Mouse (Mus musculus) stomach, embryonic 14.5 days (tissue): ENCODE results near the gene Mnd1. TPM values are rescaled to one million over a fixed set of nuclear protein-coding genes. Genes with fewer than 3 reads are reported as not detected.

Experiments
- ATAC-seq: fragments of 200-750 bp; cut with Nextera tagmentation; 2 replicates; pipeline ENCODE4 v1.8.0; 2017; ENCODE audit warnings: low read depth, moderate TSS enrichment; ENCODE audit not compliant: insufficient number of reproducible peaks, insufficient read depth, low FRiP score
- H3K27ac ChIP-seq: fragments of 300-500 bp; sonication (generic); 2 replicates; pipeline ENCODE4 v1.5.1; 2014; ENCODE audit warnings: mild to moderate bottlenecking, low read length, moderate library complexity, mixed read lengths
- H3K27me3 ChIP-seq: fragments of 300-500 bp; sonication (generic); 2 replicates; pipeline ENCODE4 v1.6.1; 2014; ENCODE audit warnings: low read length, control low read depth, mixed read lengths; ENCODE audit not compliant: control insufficient read depth, insufficient read depth
- H3K36me3 ChIP-seq: fragments of 300-500 bp; sonication (generic); 2 replicates; pipeline ENCODE4 v1.6.1; 2014; ENCODE audit warnings: mild to moderate bottlenecking, control low read depth, low read length, moderate library complexity, mixed read lengths; ENCODE audit not compliant: control insufficient read depth, insufficient read depth
- H3K4me1 ChIP-seq: fragments of 300-500 bp; sonication (generic); 2 replicates; pipeline ENCODE4 v1.6.1; 2014; ENCODE audit warnings: low read length, control low read depth, mixed read lengths; ENCODE audit not compliant: control insufficient read depth, insufficient read depth
- H3K4me2 ChIP-seq: fragments of 300-500 bp; sonication (generic); replicated peaks from 2 replicates; pipeline ENCODE4 v1.6.1; 2014; ENCODE audit warnings: low read depth, low read length, control low read depth
- H3K4me3 ChIP-seq: fragments of 300-500 bp; sonication (generic); 2 replicates; pipeline ENCODE4 v1.5.1; 2014; ENCODE audit warnings: low read depth, low read length, control low read depth
- H3K9ac ChIP-seq: fragments of 300-500 bp; sonication (generic); replicated peaks from 2 replicates; pipeline ENCODE4 v1.6.1; 2014; ENCODE audit warnings: low read depth, mild to moderate bottlenecking, control low read depth, low read length, moderate library complexity, mixed read lengths
- H3K9me3 ChIP-seq: fragments of 300-500 bp; sonication (generic); 2 replicates; pipeline ENCODE4 v1.6.1; 2016; ENCODE audit warnings: low read depth, low read length, control low read depth; ENCODE audit not compliant: control insufficient read depth
- WGBS: fragments of 180-500 bp; shearing (Covaris S2); extraction: QIAGEN DNeasy Blood & Tissue Kit; methylation state at CpG from one replicate; pipeline ENCODE4 v1.1.7; 2014; 5-methylcytosine and 5-hydroxymethylcytosine counted together
- polyA plus RNA-seq: library from polyadenylated mRNA; unstranded; fragments of >200 nt; fragmentation: Nextera tagmentation; extraction: Ambion mirVana; gene quantifications from 2 replicates; pipeline ENCODE4 v1.2.1, GENCODE M21; 2014

Gene Mnd1
- polyA plus RNA-seq, 1 experiment from 2014 or later: 15.2 TPM

GRCm38 (mm10) chr3:84077505-84077904, 78.1 kb downstream of the Mnd1 start:
- H3K9me3 ChIP-seq: no peaks in the 10 kb centered on the region; the same call in 1 of the 2 replicates
- no peak overlapping the region for H3K9ac ChIP-seq
- H3K4me3 ChIP-seq: no peak overlapping the region
- no peak overlapping the region for H3K4me2 ChIP-seq
- H3K36me3 ChIP-seq: no peaks in the 10 kb centered on the region
- no peak overlapping the region for H3K27ac ChIP-seq
- no peaks in the 10 kb centered on the region for H3K4me1 ChIP-seq
- ATAC-seq: no peak
- 93% methylated on average over 4 of the region's 4 CpGs for WGBS
- no peaks in the 10 kb centered on the region for H3K27me3 ChIP-seq

- H3K27me3 ChIP-seq: no peaks in the 10 kb centered on the region
- 74% methylated on average over 13 of the region's 13 CpGs for WGBS
- no peak for ATAC-seq
Observed at GRCm38 (mm10) chr3:84076543-84077332, 78.8 kb downstream of the Mnd1 start.

DNA sequence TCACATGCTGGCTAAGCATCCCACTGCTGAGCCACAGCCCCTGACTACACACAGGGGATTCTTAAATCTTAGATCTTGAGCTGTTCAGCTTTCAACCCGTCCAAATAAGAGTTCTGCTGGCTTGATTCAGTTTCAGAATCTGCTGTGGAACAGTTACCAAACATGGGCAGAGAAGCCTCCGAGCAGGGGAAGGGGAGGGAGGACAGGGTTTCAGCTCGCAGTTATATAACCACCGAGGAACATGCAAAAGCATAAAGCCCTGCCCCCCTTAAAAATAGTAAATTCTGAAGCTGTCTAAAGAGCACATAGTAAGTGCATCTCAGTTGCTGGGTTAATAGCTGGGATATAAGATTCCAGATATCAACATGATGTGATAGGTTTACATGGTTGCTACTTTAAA, 80.1 kb downstream of the Mnd1 start:
- WGBS: 57% methylated on average over 4 of the region's 4 CpGs
- no peak overlapping the region for H3K9ac ChIP-seq
- no peak overlapping the region for H3K27ac ChIP-seq
- H3K4me2 ChIP-seq: no peak overlapping the region
- no peaks in the 10 kb centered on the region for H3K9me3 ChIP-seq
- H3K27me3 ChIP-seq: no peaks in the 10 kb centered on the region
- ATAC-seq: no peak
- H3K4me1 ChIP-seq: no peaks in the 10 kb centered on the region
- no peaks in the 10 kb centered on the region for H3K36me3 ChIP-seq
- H3K4me3 ChIP-seq: no peak overlapping the region

More at GRCm38 (mm10) chr3:84076543-84077332, 78.8 kb downstream of the Mnd1 start:
- Histone ChIP-seq H3K4me1 (no peaks in the 10 kb centered on the region), H3K9me3 (no peaks in the 10 kb centered on the region; the same call in 1 of the 2 replicates), H3K27ac (no peak overlapping the region), H3K4me2 (no peak overlapping the region), H3K9ac (no peak overlapping the region), H3K36me3 (no peaks in the 10 kb centered on the region), H3K4me3 (no peak overlapping the region)

DNA sequence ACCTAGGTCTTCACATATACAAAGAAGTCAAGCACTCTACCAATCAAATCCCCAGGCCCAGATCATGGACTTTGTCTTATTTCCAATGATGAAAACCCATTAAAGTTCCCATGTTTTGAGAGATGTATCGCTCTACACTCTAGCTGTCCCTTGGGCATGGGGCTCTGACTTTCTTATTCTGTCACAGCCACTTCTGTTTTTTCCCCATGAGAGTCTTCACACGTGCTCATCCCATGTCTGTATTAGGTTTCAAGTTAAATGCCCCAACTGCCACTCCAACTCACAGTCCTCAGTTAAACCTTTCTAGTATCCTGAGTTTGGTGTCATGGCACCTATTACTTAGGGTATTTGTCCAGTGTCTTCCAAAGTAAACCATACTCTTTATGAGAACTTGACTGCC, 80.8 kb downstream of the Mnd1 start:
- ATAC-seq: no peak
- Histone ChIP-seq H3K4me1 (no peaks in the 10 kb centered on the region), H3K27me3 (no peaks in the 10 kb centered on the region), H3K9ac (no peak overlapping the region), H3K4me3 (no peak overlapping the region), H3K36me3 (no peaks in the 10 kb centered on the region), H3K9me3 (no peaks in the 10 kb centered on the region), H3K4me2 (no peak overlapping the region), H3K27ac (no peak overlapping the region)
- 77% methylated on average over 2 of the region's 2 CpGs for WGBS

DNA sequence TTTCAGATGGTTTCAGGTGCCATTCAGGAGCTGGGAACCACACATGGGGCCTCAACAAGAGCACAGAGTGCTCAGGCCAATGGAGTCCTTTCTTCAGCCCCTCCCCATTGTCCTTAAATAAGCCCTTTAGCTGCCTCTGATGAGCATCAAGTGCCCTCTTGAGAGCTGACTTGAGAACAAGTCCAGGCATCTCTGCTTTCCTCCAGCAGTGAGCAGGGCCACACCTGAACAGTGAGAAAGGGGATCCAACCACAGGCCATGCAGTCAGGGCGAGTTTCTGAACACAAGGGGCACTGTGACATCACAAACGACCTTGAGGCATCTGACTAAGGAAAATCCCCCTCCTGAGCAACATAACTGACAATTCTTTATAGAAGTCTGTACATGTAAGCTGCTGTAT, 83.9 kb downstream of the Mnd1 start:
- 17% methylated on average over 2 of the region's 2 CpGs for WGBS
- Histone ChIP-seq H3K27ac (no peak overlapping the region), H3K4me2 (no peak overlapping the region), H3K4me3 (no peak overlapping the region), H3K36me3 (no peaks in the 10 kb centered on the region), H3K4me1 (no peaks in the 10 kb centered on the region), H3K27me3 (no peaks in the 10 kb centered on the region), H3K9ac (no peak overlapping the region), H3K9me3 (no peaks in the 10 kb centered on the region)
- no peak for ATAC-seq

DNA sequence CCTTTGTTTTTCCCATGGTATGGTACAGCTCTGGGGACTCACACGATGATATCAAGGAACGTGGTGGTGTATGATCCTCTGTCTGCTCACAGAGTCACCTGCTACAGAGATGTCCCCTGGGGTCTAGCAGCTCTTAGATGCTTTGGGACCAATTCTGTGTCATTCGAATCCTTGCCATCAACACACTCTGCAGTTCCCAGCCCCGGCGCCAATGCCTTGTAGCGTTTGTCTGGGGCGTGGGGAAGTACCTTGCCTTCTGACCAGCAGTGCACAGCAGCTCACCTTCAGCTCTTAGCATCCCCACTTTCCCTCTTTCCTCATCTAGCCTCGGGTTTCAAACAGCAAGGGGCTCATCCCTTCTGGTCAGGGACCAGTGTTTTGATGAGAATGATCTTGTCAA, 84.8 kb downstream of the Mnd1 start:
- Histone ChIP-seq H3K27ac (no peak overlapping the region), H3K4me3 (no peak overlapping the region), H3K36me3 (no peaks in the 10 kb centered on the region), H3K4me2 (no peak overlapping the region), H3K9me3 (no peaks in the 10 kb centered on the region), H3K9ac (no peak overlapping the region), H3K27me3 (no peaks in the 10 kb centered on the region), H3K4me1 (no peaks in the 10 kb centered on the region)
- ATAC-seq: no peak
- WGBS: 83% methylated on average over 8 of the region's 8 CpGs

DNA sequence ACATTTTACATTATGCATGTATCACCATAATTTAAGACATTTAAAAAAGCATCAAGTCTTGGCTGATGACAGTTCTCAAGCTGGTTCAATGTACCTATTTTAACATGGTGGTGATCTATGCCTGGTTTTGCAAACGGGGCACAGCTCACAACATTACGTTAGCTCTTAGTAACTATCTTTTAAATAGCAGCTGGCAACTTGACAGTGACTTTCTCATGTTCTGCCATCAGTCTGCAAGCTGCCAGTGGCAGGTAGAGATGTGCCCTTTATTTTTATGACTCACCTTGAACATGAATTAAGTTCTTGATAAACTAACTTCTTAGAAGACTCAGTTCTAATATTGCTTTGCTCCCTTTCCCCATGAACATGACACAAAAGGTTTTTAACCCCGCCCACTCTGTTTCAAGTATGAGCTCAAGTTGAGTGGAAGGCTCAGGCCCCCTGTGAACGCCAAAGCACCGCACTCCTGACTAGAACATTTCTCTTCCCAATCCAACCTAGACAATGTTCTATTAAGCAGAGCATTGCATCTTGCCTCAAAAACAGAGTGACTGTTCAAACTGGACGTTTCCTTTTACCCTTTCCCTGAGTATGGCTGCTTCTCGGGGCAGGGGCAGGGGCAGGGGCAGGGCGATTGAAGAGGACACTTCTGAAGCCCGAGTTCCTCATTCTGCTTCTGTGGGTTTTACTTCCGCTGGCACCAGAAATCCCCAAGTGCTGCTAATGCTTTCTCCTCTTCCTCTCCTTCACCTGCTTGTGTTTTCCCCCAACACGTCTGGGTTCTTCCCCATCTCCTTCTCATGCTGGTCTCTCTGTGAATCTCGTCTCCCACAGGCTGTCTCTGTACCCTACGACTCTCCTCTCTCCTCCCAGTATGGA, 86.5 kb downstream of the Mnd1 start:
- H3K4me3 ChIP-seq: no peak overlapping the region
- no peaks in the 10 kb centered on the region for H3K27me3 ChIP-seq
- H3K4me2 ChIP-seq: no peak overlapping the region
- H3K27ac ChIP-seq: no peak overlapping the region
- H3K4me1 ChIP-seq: no peaks in the 10 kb centered on the region
- no peak for ATAC-seq
- H3K9me3 ChIP-seq: no peaks in the 10 kb centered on the region
- H3K9ac ChIP-seq: no peak overlapping the region
- 82% methylated on average over 13 of the region's 13 CpGs for WGBS
- H3K36me3 ChIP-seq: no peaks in the 10 kb centered on the region

GRCm38 (mm10) chr3:84065825-84066224, 89.8 kb downstream of the Mnd1 start:
- Histone ChIP-seq H3K27me3 (no peaks in the 10 kb centered on the region), H3K27ac (no peak overlapping the region), H3K4me3 (no peak overlapping the region), H3K4me2 (no peak overlapping the region), H3K9me3 (no peaks in the 10 kb centered on the region), H3K9ac (no peak overlapping the region), H3K36me3 (no peaks in the 10 kb centered on the region), H3K4me1 (no peaks in the 10 kb centered on the region)
- 86% methylated on average over 4 of the region's 4 CpGs for WGBS
- ATAC-seq: no peak
